Mouse (Mus musculus): ENCODE data around the gene Cx3cr1. TPM values are rescaled to one million over a fixed set of nuclear protein-coding genes. Genes with fewer than 3 reads are reported as not detected.
A peak's percentile ranks its signal among the peaks of the same experiment; 100 is the strongest.

The Cx3cr1 gene
- polyA plus RNA-seq, 1 experiment from 2014 or later = 3.5 TPM

GRCm38 (mm10) chr9:119933675-119934074 is 136.0 kb downstream of the Cx3cr1 start:
- no peak for ATAC-seq (ENCODE audit: low read depth)
- H3K27ac ChIP-seq = peak overlapping the region; percentile 45; the same call in 1 of the 2 replicates
- WGBS (ENCODE audit: insufficient replicate concordance) = 77% methylated on average over 6 of the region's 6 CpGs

GRCm38 (mm10) chr9:119932358-119932757 is 137.3 kb downstream of the Cx3cr1 start:
- peaks cover 63% of the 10 kb centered on the region for H3K36me3 ChIP-seq
- H3K4me3 ChIP-seq (replicated peaks) = no peak overlapping the region
- no peaks in the 10 kb centered on the region for H3K27me3 ChIP-seq
- peaks cover 38% of the 10 kb centered on the region for H3K4me1 ChIP-seq (replicated peaks)
- H3K9me3 ChIP-seq (replicated peaks) = no peaks in the 10 kb centered on the region
- ATAC-seq (ENCODE audit: low read depth) = no peak
- 78% methylated on average over 12 of the region's 12 CpGs for WGBS (ENCODE audit: insufficient replicate concordance)
- H3K4me2 ChIP-seq = no peak overlapping the region
- H3K9ac ChIP-seq = no peak overlapping the region
- no peak for DNase-seq
- H3K27ac ChIP-seq = no peak overlapping the region

More at GRCm38 (mm10) chr9:119933675-119934074, 136.0 kb downstream of the Cx3cr1 start:
- DNase-seq = no peak
- no peak overlapping the region for H3K9ac ChIP-seq
- H3K9me3 ChIP-seq (replicated peaks) = no peaks in the 10 kb centered on the region
- H3K4me1 ChIP-seq (replicated peaks) = peaks cover 43% of the 10 kb centered on the region
- no peak overlapping the region for H3K4me2 ChIP-seq
- peaks cover 50% of the 10 kb centered on the region for H3K36me3 ChIP-seq
- H3K4me3 ChIP-seq (replicated peaks) = no peak overlapping the region
- no peaks in the 10 kb centered on the region for H3K27me3 ChIP-seq

GRCm38 (mm10) chr9:119926497-119926896 is 143.2 kb downstream of the Cx3cr1 start:
- no peak for DNase-seq
- ATAC-seq (ENCODE audit: low read depth) = no peak
- Histone ChIP-seq H3K36me3 (peaks cover 88% of the 10 kb centered on the region), H3K4me1 (replicated peaks) (peaks cover 4% of the 10 kb centered on the region; the same call in 1 of the 2 replicates), H3K4me2 (no peak overlapping the region), H3K4me3 (replicated peaks) (no peak overlapping the region), H3K9me3 (replicated peaks) (no peaks in the 10 kb centered on the region), H3K27ac (no peak overlapping the region), H3K9ac (no peak overlapping the region), H3K27me3 (no peaks in the 10 kb centered on the region)
- WGBS (ENCODE audit: insufficient replicate concordance) = 75% methylated on average over 5 of the region's 5 CpGs

GRCm38 (mm10) chr9:119925729-119926128 is 143.9 kb downstream of the Cx3cr1 start:
- Histone ChIP-seq H3K27ac (no peak overlapping the region), H3K9me3 (replicated peaks) (no peaks in the 10 kb centered on the region), H3K4me1 (replicated peaks) (peaks cover 4% of the 10 kb centered on the region; the same call in 1 of the 2 replicates), H3K4me3 (replicated peaks) (no peak overlapping the region), H3K4me2 (no peak overlapping the region), H3K36me3 (peaks cover 90% of the 10 kb centered on the region), H3K27me3 (no peaks in the 10 kb centered on the region), H3K9ac (no peak overlapping the region)
- ATAC-seq (ENCODE audit: low read depth) (no peak), DNase-seq (no peak)
- 54% methylated on average over 8 of the region's 8 CpGs for WGBS (ENCODE audit: insufficient replicate concordance)

GRCm38 (mm10) chr9:119925120-119925657 is 144.5 kb downstream of the Cx3cr1 start:
- no peak overlapping the region for H3K4me2 ChIP-seq
- no peak overlapping the region for H3K4me3 ChIP-seq (replicated peaks)
- H3K27ac ChIP-seq = no peak overlapping the region
- DNase-seq (no peak), ATAC-seq (ENCODE audit: low read depth) (no peak)
- H3K36me3 ChIP-seq = peaks cover 90% of the 10 kb centered on the region
- H3K9me3 ChIP-seq (replicated peaks) = no peaks in the 10 kb centered on the region
- H3K9ac ChIP-seq = no peak overlapping the region
- WGBS (ENCODE audit: insufficient replicate concordance) = 40% methylated on average over 16 of the region's 16 CpGs
- H3K27me3 ChIP-seq = no peaks in the 10 kb centered on the region
- H3K4me1 ChIP-seq (replicated peaks) = peaks cover 4% of the 10 kb centered on the region; the same call in 1 of the 2 replicates

GRCm38 (mm10) chr9:119923462-119923861 is 146.2 kb downstream of the Cx3cr1 start:
- 53% methylated on average over 4 of the region's 4 CpGs for WGBS (ENCODE audit: insufficient replicate concordance)
- Histone ChIP-seq H3K27me3 (no peaks in the 10 kb centered on the region), H3K9ac (no peak overlapping the region), H3K4me1 (replicated peaks) (peaks cover 4% of the 10 kb centered on the region; the same call in 1 of the 2 replicates), H3K4me3 (replicated peaks) (no peak overlapping the region), H3K36me3 (peaks cover 88% of the 10 kb centered on the region), H3K9me3 (replicated peaks) (no peaks in the 10 kb centered on the region), H3K27ac (no peak overlapping the region), H3K4me2 (no peak overlapping the region)
- DNase-seq = no peak
- ATAC-seq (ENCODE audit: low read depth) = peak; percentile 28; the same call in 1 of the 2 replicates

- H3K9ac ChIP-seq = no peak overlapping the region
- H3K4me3 ChIP-seq (replicated peaks) = no peak overlapping the region
- H3K4me1 ChIP-seq (replicated peaks) = no peaks in the 10 kb centered on the region
- no peaks in the 10 kb centered on the region for H3K27me3 ChIP-seq
- H3K27ac ChIP-seq = no peak overlapping the region
- 76% methylated on average over 1 of the region's 1 CpGs for WGBS (ENCODE audit: insufficient replicate concordance)
- DNase-seq = no peak
- H3K4me2 ChIP-seq = no peak overlapping the region
- H3K9me3 ChIP-seq (replicated peaks) = no peaks in the 10 kb centered on the region
- ATAC-seq (ENCODE audit: low read depth) = no peak
- peaks cover 81% of the 10 kb centered on the region for H3K36me3 ChIP-seq
These were observed 149.8 kb downstream of the Cx3cr1 start for GRCm38 (mm10) chr9:119919858-119920257.

- Histone ChIP-seq H3K9ac (no peak overlapping the region), H3K9me3 (replicated peaks) (no peaks in the 10 kb centered on the region), H3K36me3 (peaks cover 89% of the 10 kb centered on the region), H3K4me3 (replicated peaks) (no peak overlapping the region), H3K27ac (no peak overlapping the region), H3K4me2 (no peak overlapping the region), H3K4me1 (replicated peaks) (no peaks in the 10 kb centered on the region), H3K27me3 (no peaks in the 10 kb centered on the region)
- ATAC-seq (ENCODE audit: low read depth) (no peak), DNase-seq (no peak)
- 75% methylated on average over 13 of the region's 13 CpGs for WGBS (ENCODE audit: insufficient replicate concordance)
These were observed 156.4 kb downstream of the Cx3cr1 start for GRCm38 (mm10) chr9:119913087-119913838.

GRCm38 (mm10) chr9:119909931-119910330 is 159.7 kb downstream of the Cx3cr1 start:
- WGBS (ENCODE audit: insufficient replicate concordance) = 87% methylated on average over 3 of the region's 3 CpGs
- ATAC-seq (ENCODE audit: low read depth) = no peak
- Histone ChIP-seq H3K4me3 (replicated peaks) (no peak overlapping the region), H3K9ac (no peak overlapping the region), H3K27me3 (no peaks in the 10 kb centered on the region), H3K4me1 (replicated peaks) (no peaks in the 10 kb centered on the region), H3K9me3 (replicated peaks) (no peaks in the 10 kb centered on the region), H3K36me3 (peaks cover 95% of the 10 kb centered on the region), H3K27ac (no peak overlapping the region), H3K4me2 (no peak overlapping the region)
- DNase-seq = no peak

- Histone ChIP-seq H3K36me3 (peaks cover 95% of the 10 kb centered on the region), H3K27me3 (no peaks in the 10 kb centered on the region)
These were observed 161.0 kb downstream of the Cx3cr1 start for GRCm38 (mm10) chr9:119908708-119909107.

GRCm38 (mm10) chr9:119902410-119903151 is 167.1 kb downstream of the Cx3cr1 start:
- DNase-seq (no peak), ATAC-seq (ENCODE audit: low read depth) (no peak)
- WGBS (ENCODE audit: insufficient replicate concordance) = 72% methylated on average over 12 of the region's 12 CpGs
- Histone ChIP-seq H3K36me3 (peaks cover 47% of the 10 kb centered on the region), H3K4me2 (no peak overlapping the region), H3K9ac (no peak overlapping the region), H3K27me3 (no peaks in the 10 kb centered on the region), H3K27ac (no peak overlapping the region), H3K9me3 (replicated peaks) (no peaks in the 10 kb centered on the region), H3K4me3 (replicated peaks) (no peak overlapping the region), H3K4me1 (replicated peaks) (no peaks in the 10 kb centered on the region)

More at GRCm38 (mm10) chr9:119908708-119909107, 161.0 kb downstream of the Cx3cr1 start:
- no peak overlapping the region for H3K27ac ChIP-seq
- no peak overlapping the region for H3K4me3 ChIP-seq (replicated peaks)
- DNase-seq (no peak), ATAC-seq (ENCODE audit: low read depth) (no peak)
- WGBS (ENCODE audit: insufficient replicate concordance) = 91% methylated on average over 3 of the region's 3 CpGs
- no peak overlapping the region for H3K9ac ChIP-seq
- H3K4me2 ChIP-seq = no peak overlapping the region
- no peaks in the 10 kb centered on the region for H3K4me1 ChIP-seq (replicated peaks)
- no peaks in the 10 kb centered on the region for H3K9me3 ChIP-seq (replicated peaks)
